Mouse (Mus musculus): ENCODE data around the gene Gm21976. TPM values are rescaled to one million over a fixed set of nuclear protein-coding genes. Genes with fewer than 3 reads are reported as not detected.

The Gm21976 gene
- total and polyA plus RNA-seq, 2 experiments from 2014 or later = not detected

GRCm38 (mm10) chr13:98351527-98351926 is 71.8 kb downstream of the Gm21976 start:
- no peak overlapping the region for H3K27ac ChIP-seq
- DNase-seq (ENCODE audit: low spot score) = peak; percentile 28
- H3K36me3 ChIP-seq (ENCODE audit: insufficient read depth, low read length) = no peaks in the 10 kb centered on the region
- H3K9ac ChIP-seq (replicated peaks; ENCODE audit: low read length) = no peak overlapping the region
- no peak overlapping the region for H3K4me2 ChIP-seq (ENCODE audit: low read depth, low read length)
- peak; percentile 62 for TF ChIP-seq CTCF (IDR thresholded peaks at IDR 0.05; ENCODE audit: low read depth)
- H3K27me3 ChIP-seq (ENCODE audit: insufficient read depth, low read length) = peaks cover 43% of the 10 kb centered on the region
- ATAC-seq = no peak
- 3% methylated on average over 8 of the region's 8 CpGs for WGBS
- H3K4me1 ChIP-seq (ENCODE audit: insufficient read depth, low read length) = 0 out of 2 replicates have a peak, but pooled peaks cover 4% of the 10 kb centered on the region
- H3K9me3 ChIP-seq (ENCODE audit: low read length) = no peaks in the 10 kb centered on the region
- no peak overlapping the region for H3K4me3 ChIP-seq (ENCODE audit: low read length)

DNA sequence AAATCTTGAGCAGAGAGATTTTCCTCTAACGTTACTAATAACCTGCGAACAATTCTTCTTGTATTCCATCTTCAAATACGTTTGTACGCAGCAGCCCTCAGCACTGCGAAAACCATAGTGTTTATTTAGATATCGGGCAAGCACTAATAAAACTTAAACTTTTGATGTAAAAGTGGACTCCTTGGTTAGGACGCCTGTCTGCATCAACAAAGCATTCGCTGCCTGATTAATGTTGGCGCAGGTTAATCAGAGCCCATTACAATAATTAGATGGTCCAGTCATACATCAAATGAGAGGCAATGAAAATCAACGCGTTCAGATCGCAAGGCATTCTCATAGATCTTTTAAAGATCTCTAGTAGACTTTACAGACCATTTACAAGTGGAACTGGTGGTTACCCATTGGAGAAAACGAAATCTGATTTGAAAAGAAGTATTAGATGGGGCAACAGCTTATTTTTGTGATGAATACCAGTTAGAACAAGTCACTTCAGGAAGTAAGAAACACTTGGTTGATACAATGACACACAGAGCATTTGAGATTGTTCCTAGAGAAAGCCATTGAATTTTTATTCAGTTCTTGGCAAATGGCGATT is 72.8 kb downstream of the Gm21976 start:
- H3K27me3 ChIP-seq (ENCODE audit: insufficient read depth, low read length) = peaks cover 52% of the 10 kb centered on the region
- 0 out of 2 replicates have a peak, but pooled peaks cover 4% of the 10 kb centered on the region for H3K4me1 ChIP-seq (ENCODE audit: insufficient read depth, low read length)
- H3K9ac ChIP-seq (replicated peaks; ENCODE audit: low read length) = no peak overlapping the region
- no peak for ATAC-seq
- TF ChIP-seq CTCF (IDR thresholded peaks at IDR 0.05; ENCODE audit: low read depth) = no peak
- no peak overlapping the region for H3K4me3 ChIP-seq (ENCODE audit: low read length)
- WGBS = 11% methylated on average over 14 of the region's 14 CpGs
- no peaks in the 10 kb centered on the region for H3K9me3 ChIP-seq (ENCODE audit: low read length)
- no peak overlapping the region for H3K4me2 ChIP-seq (ENCODE audit: low read depth, low read length)
- no peaks in the 10 kb centered on the region for H3K36me3 ChIP-seq (ENCODE audit: insufficient read depth, low read length)
- no peak for DNase-seq (ENCODE audit: low spot score)
- no peak overlapping the region for H3K27ac ChIP-seq

- no peak for DNase-seq (ENCODE audit: low spot score)
- no peak for TF ChIP-seq CTCF (IDR thresholded peaks at IDR 0.05; ENCODE audit: low read depth)
Observed at GRCm38 (mm10) chr13:98353709-98354089, 74.0 kb downstream of the Gm21976 start.

DNA sequence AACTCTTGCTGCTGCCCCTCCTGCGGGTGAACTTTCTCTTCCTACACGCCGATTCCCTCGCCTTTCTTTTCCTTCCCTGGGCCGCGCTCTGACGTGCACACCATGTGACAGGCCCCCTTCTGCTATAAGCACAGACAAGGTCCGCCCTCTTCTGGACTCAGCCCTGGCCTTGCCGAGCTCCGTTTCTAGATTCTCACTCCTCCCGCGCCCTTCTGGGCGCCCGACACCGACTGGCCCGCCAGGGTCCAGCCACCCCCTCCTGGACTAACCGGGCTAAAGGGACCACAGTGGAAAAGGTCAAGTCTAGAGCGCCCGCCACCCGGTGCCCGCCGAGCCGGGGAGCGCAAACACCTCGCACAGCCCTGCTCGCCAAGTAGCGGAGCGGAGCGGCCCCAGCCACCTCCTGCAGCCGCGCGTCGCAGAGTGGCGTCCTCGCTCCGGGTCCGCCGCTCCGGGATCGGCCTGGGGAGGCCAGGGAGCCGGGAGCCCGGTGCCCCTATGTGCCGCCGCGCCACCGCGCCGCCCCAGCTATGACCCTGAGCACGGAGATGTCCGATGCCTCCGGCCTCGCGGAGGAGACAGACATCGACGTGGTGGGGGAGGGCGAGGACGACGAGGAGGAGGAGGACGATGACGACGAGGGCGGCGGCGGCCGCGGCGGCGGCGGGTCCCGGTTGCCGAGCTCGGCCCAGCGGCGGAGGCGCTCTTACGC is 74.6 kb downstream of the Gm21976 start, which contains the start of gene Foxd1:
TSS of gene Foxd1 (plus strand) at position 153 of the 712 bp plus-strand sequence.
- Histone ChIP-seq H3K9me3 (ENCODE audit: low read length) (no peaks in the 10 kb centered on the region), H3K4me3 (ENCODE audit: low read length) (peak within 1 kb of the TSS; percentile 35), H3K27ac (no peak within 1 kb of the TSS; the same call in 1 of the 2 replicates), H3K4me2 (ENCODE audit: low read depth, low read length) (peak within 1 kb of the TSS; percentile 48), H3K36me3 (ENCODE audit: insufficient read depth, low read length) (no peaks in the 10 kb centered on the region), H3K4me1 (ENCODE audit: insufficient read depth, low read length) (0 out of 2 replicates have a peak, but pooled peaks cover 4% of the 10 kb centered on the region), H3K27me3 (ENCODE audit: insufficient read depth, low read length) (peaks cover 68% of the 10 kb centered on the region), H3K9ac (replicated peaks; ENCODE audit: low read length) (peak within 1 kb of the TSS; percentile 30; the same call in 1 of the 2 replicates)
- under 1% methylated on average over 62 of the region's 76 CpGs for WGBS
- ATAC-seq (peak; percentile 81), DNase-seq (ENCODE audit: low spot score) (peak; percentile 31)
- no peak for TF ChIP-seq CTCF (IDR thresholded peaks at IDR 0.05; ENCODE audit: low read depth)

More at GRCm38 (mm10) chr13:98353709-98354089, 74.0 kb downstream of the Gm21976 start:
- ATAC-seq = no peak
- WGBS = under 1% methylated on average over 13 of the region's 13 CpGs
- H3K27ac ChIP-seq = no peak overlapping the region
- no peak overlapping the region for H3K9ac ChIP-seq (replicated peaks; ENCODE audit: low read length)
- no peaks in the 10 kb centered on the region for H3K36me3 ChIP-seq (ENCODE audit: insufficient read depth, low read length)
- H3K4me2 ChIP-seq (ENCODE audit: low read depth, low read length) = peak overlapping the region; percentile 48
- H3K27me3 ChIP-seq (ENCODE audit: insufficient read depth, low read length) = peaks cover 63% of the 10 kb centered on the region
- H3K4me1 ChIP-seq (ENCODE audit: insufficient read depth, low read length) = 0 out of 2 replicates have a peak, but pooled peaks cover 4% of the 10 kb centered on the region
- no peaks in the 10 kb centered on the region for H3K9me3 ChIP-seq (ENCODE audit: low read length)
- H3K4me3 ChIP-seq (ENCODE audit: low read length) = peak overlapping the region; percentile 35

DNA sequence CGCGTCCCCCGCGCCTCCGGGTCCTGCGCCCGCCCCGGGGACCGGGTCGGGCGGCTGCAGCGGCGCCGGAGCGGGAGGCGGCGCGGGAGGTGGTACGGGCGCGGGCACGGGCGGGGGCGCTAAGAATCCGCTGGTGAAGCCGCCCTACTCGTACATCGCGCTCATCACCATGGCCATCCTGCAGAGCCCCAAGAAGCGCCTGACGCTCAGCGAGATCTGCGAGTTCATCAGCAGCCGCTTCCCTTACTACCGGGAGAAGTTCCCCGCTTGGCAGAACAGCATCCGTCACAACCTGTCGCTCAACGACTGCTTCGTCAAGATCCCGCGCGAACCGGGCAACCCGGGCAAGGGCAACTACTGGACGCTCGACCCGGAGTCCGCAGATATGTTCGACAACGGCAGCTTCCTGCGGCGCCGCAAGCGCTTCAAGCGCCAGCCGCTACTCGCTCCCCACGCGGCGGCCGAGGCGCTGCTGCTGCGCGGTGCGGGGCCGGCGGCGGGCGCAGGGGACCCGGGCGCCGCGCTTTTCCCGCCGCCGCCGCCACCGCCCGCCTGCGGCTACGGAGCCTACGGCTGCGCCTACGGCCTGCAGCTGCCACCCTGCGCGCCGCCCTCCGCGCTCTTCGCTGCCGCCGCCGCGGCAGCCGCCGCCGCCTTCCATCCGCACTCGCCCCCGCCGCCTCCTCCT is 75.3 kb downstream of the Gm21976 start:
- Histone ChIP-seq H3K4me1 (ENCODE audit: insufficient read depth, low read length) (0 out of 2 replicates have a peak, but pooled peaks cover 4% of the 10 kb centered on the region), H3K9me3 (ENCODE audit: low read length) (no peaks in the 10 kb centered on the region), H3K4me2 (ENCODE audit: low read depth, low read length) (peak overlapping the region; percentile 48), H3K9ac (replicated peaks; ENCODE audit: low read length) (peak overlapping the region; percentile 30; the same call in 1 of the 2 replicates), H3K27ac (no peak overlapping the region; the same call in 1 of the 2 replicates), H3K36me3 (ENCODE audit: insufficient read depth, low read length) (no peaks in the 10 kb centered on the region), H3K4me3 (ENCODE audit: low read length) (peak overlapping the region; percentile 35), H3K27me3 (ENCODE audit: insufficient read depth, low read length) (peaks cover 74% of the 10 kb centered on the region)
- DNase-seq (ENCODE audit: low spot score) = peak; percentile 12
- no peak for TF ChIP-seq CTCF (IDR thresholded peaks at IDR 0.05; ENCODE audit: low read depth)
- WGBS = 1% methylated on average over 69 of the region's 102 CpGs
- ATAC-seq = 0 out of 2 replicates have a peak, but pooled peaks have one; percentile 13

- Histone ChIP-seq H3K36me3 (ENCODE audit: insufficient read depth, low read length) (no peaks in the 10 kb centered on the region), H3K27me3 (ENCODE audit: insufficient read depth, low read length) (peaks cover 74% of the 10 kb centered on the region), H3K9ac (replicated peaks; ENCODE audit: low read length) (peak overlapping the region; percentile 21; the same call in 1 of the 2 replicates), H3K27ac (no peak overlapping the region), H3K9me3 (ENCODE audit: low read length) (no peaks in the 10 kb centered on the region), H3K4me3 (ENCODE audit: low read length) (peak overlapping the region; percentile 35), H3K4me1 (ENCODE audit: insufficient read depth, low read length) (0 out of 2 replicates have a peak, but pooled peaks cover 4% of the 10 kb centered on the region), H3K4me2 (ENCODE audit: low read depth, low read length) (peak overlapping the region; percentile 48)
- DNase-seq (ENCODE audit: low spot score) = no peak
- no peak for TF ChIP-seq CTCF (IDR thresholded peaks at IDR 0.05; ENCODE audit: low read depth)
- no peak for ATAC-seq
- WGBS = under 1% methylated on average over 59 of the region's 81 CpGs
Observed at GRCm38 (mm10) chr13:98355559-98356111, 75.9 kb downstream of the Gm21976 start.
